Mouse (Mus musculus): ENCODE data around the gene Ppfia4. TPM values are rescaled to one million over a fixed set of nuclear protein-coding genes. Genes with fewer than 3 reads are reported as not detected.
A peak's percentile ranks its signal among the peaks of the same experiment; 100 is the strongest.

The Ppfia4 gene
- polyA plus RNA-seq, 1 experiment from 2014 or later: 2.8 TPM

- Histone ChIP-seq H3K27ac (replicated peaks) (no peak overlapping the region), H3K4me2 (replicated peaks; ENCODE audit: low read depth) (no peak overlapping the region), H3K9ac (ENCODE audit: low read length) (no peak overlapping the region), H3K4me1 (replicated peaks; ENCODE audit: control insufficient read depth, insufficient read depth) (no peaks in the 10 kb centered on the region), H3K36me3 (ENCODE audit: control insufficient read depth, insufficient read depth, low read length) (peaks cover 24% of the 10 kb centered on the region), H3K9me3 (ENCODE audit: control insufficient read depth, low read length) (no peaks in the 10 kb centered on the region), H3K4me3 (ENCODE audit: low read depth, low read length) (no peak overlapping the region), H3K27me3 (ENCODE audit: control insufficient read depth, insufficient read depth, low read length) (no peaks in the 10 kb centered on the region)
- WGBS: 88% methylated on average over 2 of the region's 2 CpGs
- ATAC-seq (ENCODE audit: low FRiP score, low TSS enrichment) (no peak), DNase-seq (ENCODE audit: low spot score) (no peak)
- TF ChIP-seq CTCF (IDR thresholded peaks at IDR 0.05; ENCODE audit: low read depth) (no peak), EP300 (optimal IDR thresholded peaks at IDR 0.05) (no peak)
Observed at GRCm38 (mm10) chr1:134353326-134353725, 20.6 kb upstream of the Ppfia4 start.

- Histone ChIP-seq H3K27ac (replicated peaks) (no peak overlapping the region), H3K4me3 (ENCODE audit: low read depth, low read length) (no peak overlapping the region), H3K36me3 (ENCODE audit: control insufficient read depth, insufficient read depth, low read length) (peaks cover 22% of the 10 kb centered on the region), H3K4me2 (replicated peaks; ENCODE audit: low read depth) (no peak overlapping the region), H3K9ac (ENCODE audit: low read length) (no peak overlapping the region), H3K27me3 (ENCODE audit: control insufficient read depth, insufficient read depth, low read length) (no peaks in the 10 kb centered on the region), H3K9me3 (ENCODE audit: control insufficient read depth, low read length) (no peaks in the 10 kb centered on the region), H3K4me1 (replicated peaks; ENCODE audit: control insufficient read depth, insufficient read depth) (no peaks in the 10 kb centered on the region)
- DNase-seq (ENCODE audit: low spot score) (no peak), ATAC-seq (ENCODE audit: low FRiP score, low TSS enrichment) (no peak)
- TF ChIP-seq CTCF (IDR thresholded peaks at IDR 0.05; ENCODE audit: low read depth) (no peak), EP300 (optimal IDR thresholded peaks at IDR 0.05) (no peak)
- 88% methylated on average over 9 of the region's 9 CpGs for WGBS
Observed at GRCm38 (mm10) chr1:134347791-134348190, 15.1 kb upstream of the Ppfia4 start.

GRCm38 (mm10) chr1:134345075-134345474, 12.3 kb upstream of the Ppfia4 start:
- Histone ChIP-seq H3K36me3 (ENCODE audit: control insufficient read depth, insufficient read depth, low read length) (peaks cover 16% of the 10 kb centered on the region), H3K4me1 (replicated peaks; ENCODE audit: control insufficient read depth, insufficient read depth) (no peaks in the 10 kb centered on the region), H3K9ac (ENCODE audit: low read length) (no peak overlapping the region), H3K4me3 (ENCODE audit: low read depth, low read length) (0 out of 2 replicates have a peak overlapping the region, but pooled peaks have one; percentile 43), H3K27ac (replicated peaks) (no peak overlapping the region), H3K4me2 (replicated peaks; ENCODE audit: low read depth) (peak overlapping the region; percentile 81), H3K27me3 (ENCODE audit: control insufficient read depth, insufficient read depth, low read length) (no peaks in the 10 kb centered on the region), H3K9me3 (ENCODE audit: control insufficient read depth, low read length) (no peaks in the 10 kb centered on the region)
- DNase-seq (ENCODE audit: low spot score) (no peak), ATAC-seq (ENCODE audit: low FRiP score, low TSS enrichment) (0 out of 2 replicates have a peak, but pooled peaks have one; percentile 0)
- TF ChIP-seq CTCF (IDR thresholded peaks at IDR 0.05; ENCODE audit: low read depth) (no peak), EP300 (optimal IDR thresholded peaks at IDR 0.05) (no peak)
- WGBS: 75% methylated on average over 4 of the region's 4 CpGs

- peak; percentile 97 for DNase-seq (ENCODE audit: low spot score)
- whole genome bisulfite sequencing: 2% methylated on average over 51 of the region's 54 CpGs
- peak overlapping the region; percentile 81 for H3K4me2 ChIP-seq (replicated peaks; ENCODE audit: low read depth)
- H3K27me3 ChIP-seq (ENCODE audit: control insufficient read depth, insufficient read depth, low read length): no peaks in the 10 kb centered on the region
- no peak overlapping the region for H3K27ac ChIP-seq (replicated peaks)
- ATAC-seq (ENCODE audit: low FRiP score, low TSS enrichment): peak; percentile 96
- TF ChIP-seq EP300 (optimal IDR thresholded peaks at IDR 0.05) (no peak), CTCF (IDR thresholded peaks at IDR 0.05; ENCODE audit: low read depth) (no peak)
- peak overlapping the region; percentile 43 for H3K4me3 ChIP-seq (ENCODE audit: low read depth, low read length)
- peaks cover 14% of the 10 kb centered on the region for H3K36me3 ChIP-seq (ENCODE audit: control insufficient read depth, insufficient read depth, low read length)
- H3K4me1 ChIP-seq (replicated peaks; ENCODE audit: control insufficient read depth, insufficient read depth): no peaks in the 10 kb centered on the region
- H3K9me3 ChIP-seq (ENCODE audit: control insufficient read depth, low read length): no peaks in the 10 kb centered on the region
- peak overlapping the region; percentile 53 for H3K9ac ChIP-seq (ENCODE audit: low read length)
Observed at GRCm38 (mm10) chr1:134344005-134344950, 11.6 kb upstream of the Ppfia4 start.

GRCm38 (mm10) chr1:134343567-134343966, 10.8 kb upstream of the Ppfia4 start:
- no peaks in the 10 kb centered on the region for H3K27me3 ChIP-seq (ENCODE audit: control insufficient read depth, insufficient read depth, low read length)
- TF ChIP-seq EP300 (optimal IDR thresholded peaks at IDR 0.05): no peak
- TF ChIP-seq CTCF (IDR thresholded peaks at IDR 0.05; ENCODE audit: low read depth): no peak
- H3K9me3 ChIP-seq (ENCODE audit: control insufficient read depth, low read length): no peaks in the 10 kb centered on the region
- ATAC-seq (ENCODE audit: low FRiP score, low TSS enrichment) (no peak), DNase-seq (ENCODE audit: low spot score) (no peak)
- peaks cover 14% of the 10 kb centered on the region for H3K36me3 ChIP-seq (ENCODE audit: control insufficient read depth, insufficient read depth, low read length)
- H3K9ac ChIP-seq (ENCODE audit: low read length): no peak overlapping the region
- WGBS: 18% methylated on average over 2 of the region's 2 CpGs
- peak overlapping the region; percentile 43 for H3K4me3 ChIP-seq (ENCODE audit: low read depth, low read length)
- H3K4me1 ChIP-seq (replicated peaks; ENCODE audit: control insufficient read depth, insufficient read depth): no peaks in the 10 kb centered on the region
- peak overlapping the region; percentile 81 for H3K4me2 ChIP-seq (replicated peaks; ENCODE audit: low read depth)
- H3K27ac ChIP-seq (replicated peaks): no peak overlapping the region

- H3K4me3 ChIP-seq (ENCODE audit: low read depth, low read length): no peak overlapping the region
- no peaks in the 10 kb centered on the region for H3K4me1 ChIP-seq (replicated peaks; ENCODE audit: control insufficient read depth, insufficient read depth)
- no peak for DNase-seq (ENCODE audit: low spot score)
- no peak for ATAC-seq (ENCODE audit: low FRiP score, low TSS enrichment)
- peaks cover 14% of the 10 kb centered on the region for H3K36me3 ChIP-seq (ENCODE audit: control insufficient read depth, insufficient read depth, low read length)
- H3K9me3 ChIP-seq (ENCODE audit: control insufficient read depth, low read length): no peaks in the 10 kb centered on the region
- H3K27ac ChIP-seq (replicated peaks): no peak overlapping the region
- H3K4me2 ChIP-seq (replicated peaks; ENCODE audit: low read depth): no peak overlapping the region
- WGBS: 72% methylated on average over 8 of the region's 8 CpGs
- no peak overlapping the region for H3K9ac ChIP-seq (ENCODE audit: low read length)
- TF ChIP-seq CTCF (IDR thresholded peaks at IDR 0.05; ENCODE audit: low read depth) (no peak), EP300 (optimal IDR thresholded peaks at IDR 0.05) (no peak)
- no peaks in the 10 kb centered on the region for H3K27me3 ChIP-seq (ENCODE audit: control insufficient read depth, insufficient read depth, low read length)
Observed at GRCm38 (mm10) chr1:134342781-134343310, 10.1 kb upstream of the Ppfia4 start.
